Mouse (Mus musculus) kidney, postnatal 36 days (tissue): Measurements from ENCODE around the gene Boc.
"Not testable (repeated sequence)": the region's sequence is repeated elsewhere in the genome, so short reads cannot be mapped to it uniquely, and the experiment has no call there.

Experiments
- DNase-seq, 2 experiments: peaks; one replicate each; pipeline ENCODE4 v3.0.0; 2021 to 2022; ENCODE audit warnings: mixed read lengths in 2 of 2

Gene Boc

DNA sequence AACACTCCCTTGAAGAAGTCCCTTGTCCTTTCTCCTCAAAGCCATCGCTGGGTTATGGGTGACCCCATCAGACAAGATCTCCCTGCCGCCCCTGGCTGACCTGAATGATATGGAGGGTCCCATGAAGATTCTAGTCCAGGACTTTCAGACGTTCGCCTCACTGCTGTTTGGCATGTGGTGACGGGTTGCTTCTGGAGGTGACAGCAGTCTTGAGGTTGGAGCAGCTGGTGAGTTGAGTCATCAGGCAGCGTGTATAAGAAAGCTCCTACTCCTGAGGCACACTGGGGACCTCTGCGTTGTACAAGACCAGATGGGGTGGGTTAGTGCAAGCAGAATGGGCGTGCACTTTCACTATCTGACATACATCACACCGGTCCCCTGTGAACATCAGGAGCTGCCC, 72.1 kb downstream of the Boc start:
- DNase-seq = no peak

DNA sequence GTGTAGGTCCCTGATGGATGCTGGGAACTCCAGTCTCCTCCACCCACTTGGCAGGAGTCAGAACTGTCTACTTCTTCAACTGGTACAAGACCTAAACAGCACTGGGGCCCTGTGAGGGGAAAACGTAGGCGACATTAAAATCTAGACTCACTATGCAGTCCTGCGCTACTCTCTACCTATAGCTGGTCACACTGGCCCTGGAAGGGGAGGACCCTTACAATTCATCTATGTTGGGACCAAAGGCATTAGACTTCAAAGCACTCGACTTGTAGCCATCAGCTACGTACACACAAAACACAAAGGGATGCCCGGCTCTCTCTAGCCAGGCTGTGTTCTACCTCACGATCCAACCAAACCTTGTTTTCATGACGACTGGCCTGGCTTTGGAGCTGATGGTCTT, 73.0 kb downstream of the Boc start:
- DNase-seq = no peak

DNA sequence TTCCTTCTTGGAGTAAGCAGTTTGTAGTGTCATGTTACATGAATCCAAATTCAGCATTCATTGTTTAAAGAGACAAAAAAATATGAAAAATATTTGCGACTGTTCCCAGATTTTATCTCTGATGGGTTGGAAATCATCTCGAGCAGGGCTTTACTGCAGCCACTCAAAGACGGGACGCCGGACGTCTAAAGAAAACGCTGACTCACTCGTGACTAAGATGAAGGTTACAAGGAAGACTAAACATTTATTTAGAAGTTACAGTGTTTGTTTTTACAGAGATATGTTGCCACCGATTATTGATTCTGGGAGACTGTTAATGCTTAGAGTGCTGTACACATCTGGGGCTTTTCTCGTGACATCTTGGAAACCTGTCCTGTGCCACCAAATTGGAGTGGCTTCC, 73.9 kb downstream of the Boc start:
- peak in 1 of 2 experiments; percentile 25 for DNase-seq

DNA sequence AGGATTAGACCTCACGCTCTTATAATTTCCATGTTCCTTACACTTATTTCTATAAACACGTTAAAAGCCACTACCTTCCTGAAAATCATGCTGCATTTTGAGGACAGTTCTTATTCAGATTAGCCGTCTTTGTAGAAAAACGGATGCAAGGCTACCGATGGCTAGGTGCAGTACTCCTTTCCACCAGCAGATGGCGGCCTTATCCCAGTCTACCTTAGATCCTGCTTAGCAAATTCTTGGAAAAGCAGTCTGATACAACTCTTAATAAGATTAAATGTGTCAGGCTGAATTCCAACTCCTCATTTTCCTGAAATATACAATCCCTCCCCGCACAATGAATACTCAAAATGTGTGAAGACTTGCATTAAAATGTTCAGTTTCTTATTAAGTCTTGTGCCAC, 74.6 kb downstream of the Boc start:
- peak; percentile 79 to 92 for DNase-seq

DNA sequence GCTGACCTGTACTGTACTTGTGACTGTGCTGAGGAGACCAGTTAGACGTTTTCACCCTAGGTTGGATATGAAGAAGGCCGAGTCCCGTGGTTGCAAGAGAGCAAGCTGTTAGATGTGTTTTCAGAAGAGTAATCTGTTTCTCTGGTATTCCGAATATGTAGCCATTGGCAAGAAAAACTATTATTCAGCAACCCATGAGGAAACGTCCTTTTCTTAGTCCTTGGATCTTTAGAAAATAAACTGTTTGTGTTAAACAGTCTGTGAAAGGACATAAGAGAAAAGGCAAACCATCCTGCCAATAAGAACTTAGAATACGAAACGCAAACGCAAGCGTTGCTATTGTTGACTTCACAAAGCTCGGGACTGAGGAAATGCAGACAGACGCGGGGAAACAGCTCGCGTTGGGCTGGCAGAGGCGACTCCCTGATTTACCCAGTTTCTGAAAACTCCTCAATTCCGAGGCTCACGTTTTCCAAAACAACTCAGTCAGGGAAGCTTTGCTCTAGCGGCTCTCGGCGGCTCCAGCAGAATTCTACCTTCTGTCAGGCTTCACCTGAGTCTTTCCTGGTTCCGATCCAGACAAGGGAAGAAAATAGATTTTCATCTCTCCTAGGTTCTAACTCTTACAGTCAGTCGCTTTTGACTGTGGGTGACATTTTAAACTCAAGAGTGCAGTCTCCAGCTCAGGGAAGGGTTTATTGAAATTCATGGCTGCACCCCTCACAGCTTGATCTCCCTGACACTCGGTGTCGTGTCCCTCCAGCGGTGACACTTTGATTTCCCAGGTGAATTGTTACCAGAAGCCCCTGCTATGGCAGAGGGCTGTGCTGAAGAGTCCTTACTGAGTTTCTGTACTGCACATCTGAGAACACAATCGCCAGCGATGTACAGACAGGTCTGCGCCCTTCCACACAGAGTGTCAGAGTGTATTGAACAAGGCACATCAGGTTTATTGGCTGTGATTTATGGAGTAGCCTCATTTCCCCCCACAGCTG, 76.8 kb downstream of the Boc start:
- no peak for DNase-seq

DNA sequence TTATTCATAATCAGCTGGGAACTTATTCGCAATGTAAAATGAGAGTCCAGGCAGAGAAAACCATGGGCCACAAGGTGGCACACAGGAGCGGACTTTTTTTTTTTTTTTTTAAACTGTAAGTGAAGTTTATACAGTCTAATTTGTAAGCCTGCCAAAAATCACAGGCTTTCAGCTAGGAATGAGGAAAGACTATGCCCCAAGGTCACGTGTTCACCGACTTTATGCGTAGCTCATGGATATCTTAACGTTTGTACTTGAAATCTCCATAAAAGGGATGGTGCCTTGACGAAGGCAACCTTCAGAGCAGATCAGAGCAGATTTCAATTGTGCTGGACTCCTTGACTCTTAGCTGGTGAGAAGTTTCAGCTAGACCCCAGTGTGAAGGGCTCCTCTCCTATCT, 78.1 kb downstream of the Boc start:
- peak; percentile 22 to 48 for DNase-seq

DNA sequence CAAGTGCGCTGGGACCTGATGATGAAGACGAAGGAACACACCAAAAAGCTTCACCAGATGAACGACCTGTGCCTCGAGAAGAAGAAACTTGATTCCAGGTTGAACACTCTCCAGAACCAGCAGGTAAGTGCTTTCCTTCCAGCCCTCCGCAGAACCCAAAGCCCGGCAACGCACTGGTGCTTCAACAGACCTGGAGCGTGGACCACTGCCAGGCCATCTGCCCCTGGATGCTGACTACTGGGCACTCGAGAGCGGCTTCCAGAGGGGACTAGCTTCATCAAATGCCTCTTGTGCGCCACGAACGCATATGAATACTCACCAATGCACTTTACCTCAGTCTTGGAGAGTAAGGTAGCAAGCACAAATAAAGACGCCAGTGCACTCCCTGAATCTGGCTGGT, 78.8 kb downstream of the Boc start:
- DNase-seq = no peak

DNA sequence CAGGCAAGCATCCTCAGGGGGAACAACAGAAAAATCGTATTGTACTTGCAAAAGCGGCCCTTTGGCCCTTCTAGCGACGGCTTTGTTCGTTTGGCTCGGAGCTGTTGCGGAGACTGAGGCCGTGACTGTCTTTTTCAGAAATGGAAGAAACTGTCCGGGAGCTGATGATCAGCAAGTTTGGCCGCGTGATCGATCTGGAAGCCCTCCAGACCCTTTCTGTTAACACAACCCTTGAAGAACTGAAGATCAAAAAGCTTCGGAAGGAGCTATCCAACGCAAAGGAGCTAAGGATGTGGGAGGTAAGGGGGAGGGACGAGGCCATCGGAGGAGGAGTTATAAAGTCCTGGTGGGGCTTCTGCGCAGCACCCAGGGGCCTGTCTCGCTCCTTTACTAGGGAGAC, 79.9 kb downstream of the Boc start:
- no peak for DNase-seq

DNA sequence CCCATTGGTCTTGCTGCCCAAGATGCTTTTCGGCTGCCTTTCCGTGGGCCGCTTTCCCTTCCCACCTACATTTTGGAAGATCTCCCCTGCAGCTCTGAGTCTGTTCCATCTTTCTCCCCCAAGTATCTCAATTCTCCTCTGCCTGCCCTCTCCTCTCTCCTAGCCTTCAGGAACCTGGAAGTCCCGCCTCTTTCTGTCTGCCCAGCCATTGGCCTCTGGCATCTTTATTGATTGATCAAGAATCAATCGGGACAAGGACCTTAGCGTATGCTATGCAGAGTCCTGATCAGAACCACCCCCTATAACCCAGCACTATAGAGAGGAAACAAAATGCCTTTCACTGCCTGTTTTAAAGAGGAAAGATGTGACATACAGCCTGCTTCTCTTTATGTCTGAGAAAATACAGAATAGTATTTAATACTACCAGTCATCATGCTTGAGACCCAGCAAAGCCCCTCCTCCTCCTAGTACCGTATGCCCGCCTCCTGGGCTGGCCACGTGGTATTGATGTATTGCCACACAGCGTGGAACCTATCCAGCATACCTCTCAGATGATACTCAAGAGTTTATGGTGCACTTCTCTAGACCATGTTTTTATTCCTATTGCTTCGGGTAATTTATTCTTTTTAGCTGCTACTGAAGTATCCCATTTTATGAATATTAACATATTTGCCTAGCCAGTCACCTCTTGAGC, 82.9 kb downstream of the Boc start:
- no peak for DNase-seq

DNA sequence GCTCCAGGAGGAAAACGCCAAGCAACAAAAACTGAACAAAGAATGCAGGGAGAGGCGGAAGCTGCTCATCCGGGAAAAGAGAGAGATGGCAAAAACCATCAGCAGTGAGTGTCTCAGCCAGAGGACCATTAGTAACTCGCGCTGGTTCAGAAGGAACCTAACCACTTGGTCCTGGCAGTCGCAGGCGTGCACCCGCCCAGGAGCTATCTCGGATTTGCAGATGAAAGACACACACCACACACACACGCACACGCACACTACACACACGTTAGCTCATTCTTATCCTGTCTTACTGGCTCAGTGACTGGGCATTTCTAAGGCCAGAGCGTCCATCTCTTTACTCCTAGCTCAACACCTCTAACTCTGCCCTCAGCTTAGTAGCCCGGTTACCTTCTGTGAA, 83.4 kb downstream of the Boc start:
- no peak for DNase-seq

DNA sequence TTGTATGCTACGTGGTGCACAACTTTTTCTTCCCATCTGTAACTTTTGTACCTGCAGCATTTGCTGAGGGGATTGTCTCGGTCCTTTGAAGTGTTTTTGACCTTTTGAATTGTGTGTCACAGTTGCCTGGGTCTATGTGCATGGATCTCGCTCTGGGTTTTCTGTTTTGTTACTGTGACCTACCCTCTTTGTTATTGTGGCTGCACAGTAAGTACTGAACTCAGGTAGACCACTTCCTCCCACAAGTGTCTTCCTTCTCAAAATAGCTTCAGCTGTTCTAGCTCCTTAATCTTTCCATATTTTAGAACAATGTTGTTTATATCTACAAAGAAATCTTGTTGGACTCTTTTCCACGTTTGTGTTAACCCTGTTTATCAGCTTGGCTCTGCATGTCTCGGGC, 97.8 kb downstream of the Boc start:
- DNase-seq = no peak

DNA sequence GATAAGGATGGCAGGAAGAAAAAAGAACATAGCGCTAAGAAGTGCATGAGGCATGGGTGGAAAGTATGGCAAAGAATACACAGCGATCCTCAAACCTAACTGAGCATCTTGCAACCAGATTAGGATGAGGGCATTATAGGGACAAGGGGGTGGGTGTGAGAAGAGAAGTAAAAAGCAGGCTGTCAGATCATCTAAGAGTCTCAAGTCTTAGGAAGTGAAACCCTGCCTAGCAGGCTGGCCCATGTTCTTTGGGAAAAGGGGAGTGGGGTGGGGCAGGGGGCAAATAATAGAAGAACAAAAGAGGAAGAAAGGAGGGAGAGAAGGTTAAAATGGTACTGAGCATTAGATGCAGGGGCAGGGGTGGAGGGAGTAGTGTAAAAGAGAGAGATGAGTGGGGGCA, 99.9 kb downstream of the Boc start:
- DNase-seq = no peak

DNA sequence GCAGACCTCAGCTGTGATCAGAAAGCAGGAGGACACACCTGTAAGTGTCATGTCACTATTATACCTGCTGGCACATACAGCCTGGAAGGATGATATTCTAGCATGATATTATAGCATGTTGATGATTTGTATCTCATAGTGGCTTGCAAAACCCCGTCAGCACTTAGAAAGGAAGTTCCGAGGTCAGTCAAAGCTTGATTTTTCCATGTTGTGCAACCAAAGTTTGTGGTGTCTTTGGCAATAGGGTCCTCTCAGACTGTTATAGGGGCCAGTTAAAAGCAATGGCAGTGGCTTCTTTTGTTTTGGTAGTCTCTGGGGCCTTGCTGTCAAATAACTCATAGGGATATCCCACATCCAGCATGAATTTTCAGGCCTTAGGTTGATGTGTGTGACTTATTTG, 100.8 kb downstream of the Boc start:
- DNase-seq = no peak

DNA sequence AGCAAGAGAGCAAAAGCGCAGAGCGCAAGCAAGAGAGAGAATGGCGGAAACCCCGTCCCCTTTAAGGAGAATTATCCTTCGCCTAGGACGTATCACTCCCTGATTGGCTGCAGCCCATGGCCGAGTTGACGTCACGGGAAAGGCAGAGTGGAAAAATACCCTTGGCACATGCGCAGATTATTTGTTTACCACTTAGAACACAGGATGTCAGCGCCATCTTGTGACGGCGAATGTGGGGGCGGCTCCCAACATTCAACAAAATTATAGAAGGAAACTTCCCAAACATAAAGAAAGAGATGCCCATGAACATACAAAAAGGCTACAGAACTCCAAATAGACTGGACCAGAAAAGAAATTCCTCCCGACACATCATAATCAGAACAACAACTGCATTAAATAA, 116.8 kb downstream of the Boc start:
- DNase-seq = not testable (repeated sequence)

DNA sequence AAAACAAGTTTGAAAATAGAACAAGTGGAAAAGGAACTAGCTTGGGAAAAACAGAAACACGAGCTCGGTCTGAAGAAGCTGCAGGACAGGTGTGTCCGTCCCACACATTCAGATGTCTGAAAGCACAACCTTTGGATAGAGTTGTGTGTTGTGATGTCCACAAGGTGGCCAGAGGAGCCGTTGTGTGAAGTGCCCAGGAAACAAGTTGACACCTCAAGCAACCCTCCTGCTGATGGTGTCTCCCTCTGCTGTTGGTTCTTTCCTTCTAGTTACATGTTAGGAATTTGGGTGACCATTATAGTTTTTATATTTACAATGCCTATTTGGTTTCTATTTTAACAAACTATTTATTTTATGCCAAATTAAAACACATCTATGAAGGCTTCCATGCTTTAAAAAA, 123.2 kb downstream of the Boc start:
- no peak for DNase-seq
